In genomic region chr2:112267547-112268269, GRCm38 (mm10) we compare ENCODE assay signal across 9 mouse cellular contexts. TPM values are rescaled to one million over a fixed set of nuclear protein-coding genes. Genes with fewer than 3 reads are reported as not detected.
DNase-seq lines count a peak whose midpoint lies in the region; ATAC-seq and TF ChIP-seq lines count a peak whose summit lies in the region.
"Had no signal": no experiment of that assay in that cellular context is flagged by ENCODE, and none has a peak within 500 bp of the region (broad histone marks: within the 10 kb centered on the region; RNA-seq: fewer than 3 reads in every experiment).

No protein-coding gene starts in this region.

- H3K27me3 ChIP-seq in heart, adult 2 months (ENCODE audit: control insufficient read depth, insufficient read depth, low read length), result no peaks in the 10 kb centered on the region
- H3K27me3 ChIP-seq in ES-Bruce4 (ENCODE audit: control insufficient read depth, insufficient read depth, low read length, poor library complexity, severe bottlenecking), result no peaks in the 10 kb centered on the region
- H3K27me3 ChIP-seq in hindbrain, embryonic 10.5 days (ENCODE audit: insufficient read depth, poor library complexity, severe bottlenecking), result no peaks in the 10 kb centered on the region

- peak overlapping the region; percentile 99 for H3K27ac ChIP-seq in heart, adult 2 months
- H3K27ac ChIP-seq in ES-Bruce4 (ENCODE audit: insufficient read depth, low read length), result no peak overlapping the region
- no peak overlapping the region for H3K27ac ChIP-seq in hindbrain, embryonic 10.5 days

- H3K9me3 ChIP-seq in ES-Bruce4 (replicated peaks; ENCODE audit: control insufficient read depth, insufficient read depth, low read length, poor library complexity, severe bottlenecking), result no peaks in the 10 kb centered on the region
- H3K9me3 ChIP-seq in hindbrain, embryonic 10.5 days, result no peaks in the 10 kb centered on the region

- DNase-seq in heart, adult 2 months, result no peak
- no peak for DNase-seq in heart, postnatal 4 days
- DNase-seq in hindbrain, embryonic 10.5 days (ENCODE audit: low spot score), result no peak
- no peak for DNase-seq in layer of hippocampus, postnatal 14 days (ENCODE audit: low spot score in 2 of 2)
- DNase-seq in left cerebral cortex, postnatal 14 days (ENCODE audit: low spot score in 2 of 2), result no peak
- no peak for DNase-seq in cerebellum, adult 8-10 months

- 12% methylated on average over 8 of the region's 8 CpGs for WGBS in heart, adult 2 months
- WGBS in hindbrain, embryonic 10.5 days, result 84% methylated on average over 8 of the region's 8 CpGs

- H3K36me3 ChIP-seq in heart, adult 2 months (ENCODE audit: control insufficient read depth, insufficient read depth, low read length), result peaks cover 16% of the 10 kb centered on the region
- peaks cover 5% of the 10 kb centered on the region for H3K36me3 ChIP-seq in ES-Bruce4 (ENCODE audit: control insufficient read depth, insufficient read depth, low read length, poor library complexity, severe bottlenecking)
- H3K36me3 ChIP-seq in hindbrain, embryonic 10.5 days, result no peaks in the 10 kb centered on the region

- TF ChIP-seq EP300 in heart, adult 2 months (IDR thresholded peaks at IDR 0.05; ENCODE audit: insufficient read depth, low read depth, low read length), result no peak
- no peak for TF ChIP-seq EP300 in ES-Bruce4 (IDR thresholded peaks at IDR 0.05; ENCODE audit: insufficient read depth, low read depth, low read length)

- peak; percentile 37 for ATAC-seq in megakaryocyte, adult 5-6 weeks (ENCODE audit: poor library complexity, severe bottlenecking)

- H3K4me1 ChIP-seq in heart, adult 2 months (ENCODE audit: control insufficient read depth, insufficient read depth, low read length), result peaks cover 8% of the 10 kb centered on the region
- no peaks in the 10 kb centered on the region for H3K4me1 ChIP-seq in ES-Bruce4 (ENCODE audit: control insufficient read depth, insufficient read depth, low read length)
- H3K4me1 ChIP-seq in hindbrain, embryonic 10.5 days (replicated peaks), result peaks cover 35% of the 10 kb centered on the region

- no peak for TF ChIP-seq CTCF in heart, adult 2 months (IDR thresholded peaks at IDR 0.05)
- no peak for TF ChIP-seq CTCF in ES-Bruce4 (IDR thresholded peaks at IDR 0.05; ENCODE audit: low read depth, low read length)

- intact Hi-C loops in heart, adult 2 months (cut with DNase I), result loop anchor here (2.0 to 10.0 kb wide), 4 partner anchors 15 to 217 kb away; partner anchors contain the start of genes Chrm5 and Emc7
- intact Hi-C loops in left cerebral cortex, postnatal 14 days (cut with DNase I), result loop anchor here (5.0 to 10.0 kb wide), 3 partner anchors 67 to 187 kb away; partner anchors contain the start of genes Emc4 and Emc7

- TF ChIP-seq POLR2A in heart, adult 2 months (IDR thresholded peaks at IDR 0.05; ENCODE audit: insufficient read depth, low read depth, low read length), result no peak
- no peak for TF ChIP-seq POLR2A in ES-Bruce4 (IDR thresholded peaks at IDR 0.05; ENCODE audit: insufficient read depth, low read length)

- peak overlapping the region; percentile 67 for H3K4me3 ChIP-seq in heart, adult 2 months
- no peak overlapping the region for H3K4me3 ChIP-seq in ES-Bruce4 (ENCODE audit: low read depth, low read length)
- peak overlapping the region; percentile 84 for H3K4me3 ChIP-seq in hindbrain, embryonic 10.5 days

- no peak overlapping the region for H3K9ac ChIP-seq in heart, adult 2 months (ENCODE audit: low read depth, low read length)
- peak overlapping the region; percentile 29; the same call in 1 of the 2 replicates for H3K9ac ChIP-seq in ES-Bruce4 (ENCODE audit: low read depth, poor library complexity, severe bottlenecking)

- no peaks in the 10 kb centered on the region; the same call in 1 of the 2 replicates for H3K79me2 ChIP-seq in heart, adult 2 months (replicated peaks; ENCODE audit: control insufficient read depth, insufficient read depth, low read length)

RNA-seq across cellular contexts. Expression of gene Gm21985, which starts 1.6 kb away (rescaled TPM):
- total RNA-seq in heart, adult 2 months (2021), result 1 to 10 TPM in 1 of 2 experiments, under 1 TPM in 1; 0.42 to 1.1 TPM
- polyA plus RNA-seq in heart, adult 2 months (2012; rRNA removed), result not detected in 2 replicates
- not detected for total RNA-seq in heart, postnatal 4 days (2021)
- polyA plus RNA-seq in ES-Bruce4 (2011; ENCODE audit: insufficient read depth, insufficient read length, low read depth, missing spikeins), result 2.2 and 2.3 TPM in 2 replicates
- not detected in 2 replicates for polyA plus RNA-seq in hindbrain, embryonic 10.5 days (2016; fragmentation: Nextera tagmentation; extraction: Ambion mirVana)
- not detected in 2 replicates for total RNA-seq in megakaryocyte, adult 5-6 weeks (2015)
- total RNA-seq in megakaryocyte, adult 5-6 weeks (2017), result 0.24 and 0.95 TPM in 2 replicates
- total RNA-seq in layer of hippocampus, postnatal 14 days (2021), result 1 to 10 TPM in 1 of 2 experiments, under 1 TPM in 1; 0.98 to 1.8 TPM
- 1 to 10 TPM; 1.8 to 3.2 TPM for total RNA-seq in left cerebral cortex, postnatal 14 days (2021)
- polyA plus RNA-seq: gonadal fat pad, adult 2 months had no signal

RNA-seq across cellular contexts. Expression of gene Slc12a6, which starts 2.1 kb away (rescaled TPM):
- 10 to 100 TPM; 31.1 to 32.9 TPM for total RNA-seq in heart, adult 2 months (2021)
- polyA plus RNA-seq in heart, adult 2 months (2012; rRNA removed), result 23.2 and 44.3 TPM in 2 replicates
- total RNA-seq in heart, postnatal 4 days (2021), result 10 to 100 TPM; 35.5 to 36.5 TPM
- polyA plus RNA-seq in ES-Bruce4 (2011; ENCODE audit: insufficient read depth, insufficient read length, low read depth, missing spikeins), result 31.9 and 32.2 TPM in 2 replicates
- 8.7 and 11.2 TPM in 2 replicates for polyA plus RNA-seq in hindbrain, embryonic 10.5 days (2016; fragmentation: Nextera tagmentation; extraction: Ambion mirVana)
- 108 and 110 TPM in 2 replicates for total RNA-seq in megakaryocyte, adult 5-6 weeks (2015)
- 111 and 132 TPM in 2 replicates for total RNA-seq in megakaryocyte, adult 5-6 weeks (2017)
- 10 to 100 TPM; 84.5 to 95.5 TPM for total RNA-seq in layer of hippocampus, postnatal 14 days (2021)
- total RNA-seq in left cerebral cortex, postnatal 14 days (2021), result 100 to 1,000 TPM; 114 to 125 TPM

RNA-seq across cellular contexts. Expression of gene Nop10, which starts 6.0 kb away (rescaled TPM):
- total RNA-seq in heart, adult 2 months (2021), result 10 to 100 TPM; 61.8 to 65.4 TPM
- polyA plus RNA-seq in heart, adult 2 months (2012; rRNA removed), result 89.0 and 113 TPM in 2 replicates
- total RNA-seq in heart, postnatal 4 days (2021), result 10 to 100 TPM; 64.1 to 65.4 TPM
- 129 and 130 TPM in 2 replicates for polyA plus RNA-seq in ES-Bruce4 (2011; ENCODE audit: insufficient read depth, insufficient read length, low read depth, missing spikeins)
- 178 and 208 TPM in 2 replicates for polyA plus RNA-seq in hindbrain, embryonic 10.5 days (2016; fragmentation: Nextera tagmentation; extraction: Ambion mirVana)
- total RNA-seq in megakaryocyte, adult 5-6 weeks (2015), result 48.1 and 56.2 TPM in 2 replicates
- total RNA-seq in megakaryocyte, adult 5-6 weeks (2017), result 72.9 and 74.8 TPM in 2 replicates
- 10 to 100 TPM; 66.1 to 67.8 TPM for total RNA-seq in layer of hippocampus, postnatal 14 days (2021)
- total RNA-seq in left cerebral cortex, postnatal 14 days (2021), result 10 to 100 TPM; 70.2 to 71.9 TPM

RNA-seq across cellular contexts. Expression of gene Nutm1, which starts 8.6 kb away (rescaled TPM):
- total RNA-seq in heart, adult 2 months (2021), result not detected
- polyA plus RNA-seq in heart, adult 2 months (2012; rRNA removed), result not detected in 2 replicates
- not detected for total RNA-seq in heart, postnatal 4 days (2021)
- polyA plus RNA-seq in ES-Bruce4 (2011; ENCODE audit: insufficient read depth, insufficient read length, low read depth, missing spikeins), result not detected in 2 replicates
- not detected in 2 replicates for polyA plus RNA-seq in hindbrain, embryonic 10.5 days (2016; fragmentation: Nextera tagmentation; extraction: Ambion mirVana)
- not detected in 2 replicates for total RNA-seq in megakaryocyte, adult 5-6 weeks (2015)
- total RNA-seq in megakaryocyte, adult 5-6 weeks (2017), result not detected in 2 replicates
- not detected for total RNA-seq in layer of hippocampus, postnatal 14 days (2021)
- total RNA-seq in left cerebral cortex, postnatal 14 days (2021), result not detected

RNA-seq across cellular contexts. Expression of gene Lpcat4, which starts 28.4 kb away (rescaled TPM):
- total RNA-seq in heart, adult 2 months (2021), result 1 to 10 TPM; 2.3 TPM
- 6.3 and 11.4 TPM in 2 replicates for polyA plus RNA-seq in heart, adult 2 months (2012; rRNA removed)
- 1 to 10 TPM; 6.6 to 7.7 TPM for total RNA-seq in heart, postnatal 4 days (2021)
- 33.4 and 35.4 TPM in 2 replicates for polyA plus RNA-seq in ES-Bruce4 (2011; ENCODE audit: insufficient read depth, insufficient read length, low read depth, missing spikeins)
- 13.3 and 14.8 TPM in 2 replicates for polyA plus RNA-seq in hindbrain, embryonic 10.5 days (2016; fragmentation: Nextera tagmentation; extraction: Ambion mirVana)
- total RNA-seq in megakaryocyte, adult 5-6 weeks (2015), result 27.0 and 44.0 TPM in 2 replicates
- total RNA-seq in megakaryocyte, adult 5-6 weeks (2017), result 11.8 and 18.9 TPM in 2 replicates
- total RNA-seq in layer of hippocampus, postnatal 14 days (2021), result 10 to 100 TPM; 61.9 to 78.3 TPM
- 100 to 1,000 TPM; 121 to 122 TPM for total RNA-seq in left cerebral cortex, postnatal 14 days (2021)
